Mouse (Mus musculus) kidney, postnatal 25 days (tissue): ENCODE measurements around the gene Tchp.

Experiments used
- DNase-seq, 2 experiments: peaks; one replicate each; pipeline ENCODE4 v3.0.0; 2021; ENCODE audit warnings: mixed read lengths in 2 of 2

Gene Tchp

DNA sequence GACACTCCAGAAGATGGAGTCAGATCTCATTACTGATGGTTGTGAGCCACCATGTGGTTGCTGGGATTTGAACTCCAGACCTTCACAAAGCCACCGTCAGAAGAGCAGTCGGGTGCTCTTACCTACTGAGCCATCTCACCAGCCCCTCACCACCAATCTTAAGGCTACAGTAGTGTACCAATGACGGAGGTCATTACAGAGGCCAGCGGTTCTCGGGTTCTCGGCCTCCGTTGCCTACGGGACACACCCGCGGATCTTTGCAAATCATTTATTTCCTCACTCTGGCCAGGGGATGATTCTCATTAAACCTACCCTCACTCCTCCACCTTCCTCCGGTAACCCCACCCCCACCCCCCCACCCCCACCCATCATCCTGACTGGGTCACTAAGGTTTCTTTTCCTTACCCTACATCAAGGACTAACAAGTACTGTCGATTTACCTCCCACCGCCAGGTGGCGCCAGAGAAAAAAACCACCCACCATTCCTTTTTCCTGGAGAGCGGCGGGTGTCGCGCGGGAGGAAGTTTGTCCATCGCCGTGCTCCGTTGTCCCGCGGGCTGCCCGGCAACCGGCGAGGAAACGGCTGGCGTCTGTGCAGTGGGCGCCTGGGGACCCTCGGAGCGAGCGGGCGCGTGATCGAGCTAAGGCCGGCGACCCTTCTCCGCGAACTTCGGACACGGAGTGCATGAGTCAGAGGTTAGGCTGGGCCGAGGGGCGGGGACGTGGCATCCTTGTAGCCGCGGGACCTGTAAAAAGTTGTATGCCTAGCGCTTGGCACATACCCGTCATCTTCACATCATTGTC, at the start of gene Tchp:
TSS of gene Tchp (plus strand) at position 496 of the 804 bp plus-strand sequence.
- peak; percentile 96 for DNase-seq

- DNase-seq, result peak; percentile 61 to 83
These were observed 49.3 kb upstream of the Tchp start, which contains the start of gene Trpv4 for GRCm38 (mm10) chr5:114658255-114658654. Gene Trpv4, minus strand, starts transcription at chr5:114658421.

GRCm38 (mm10) chr5:114661029-114661428, 46.5 kb upstream of the Tchp start:
- no peak for DNase-seq

GRCm38 (mm10) chr5:114664139-114664538, 43.4 kb upstream of the Tchp start:
- no peak for DNase-seq

GRCm38 (mm10) chr5:114664750-114665149, 42.8 kb upstream of the Tchp start:
- peak; percentile 51 to 79 for DNase-seq

DNA sequence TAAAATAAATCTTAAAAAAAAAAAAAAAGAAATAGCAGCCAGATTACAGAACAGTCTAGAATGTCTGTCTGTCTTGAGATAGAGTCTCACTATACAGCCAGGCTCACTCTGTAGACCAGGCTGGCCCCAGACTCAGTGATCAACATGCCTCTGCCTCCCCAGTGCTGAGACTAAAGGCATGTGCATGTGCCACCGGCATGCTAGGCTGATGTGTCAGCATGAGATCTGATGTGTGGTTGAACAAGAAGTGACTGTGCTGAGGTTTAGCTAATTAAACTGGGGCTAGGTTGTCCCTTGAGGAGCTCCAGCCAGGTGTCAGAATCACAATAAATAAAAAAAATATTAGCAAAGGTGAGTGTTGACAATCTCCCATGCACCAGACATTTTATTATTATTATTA, 40.9 kb upstream of the Tchp start:
- DNase-seq, result no peak

- DNase-seq, result peak; percentile 97 to 98
These were observed 40.2 kb upstream of the Tchp start for GRCm38 (mm10) chr5:114667228-114667856.

GRCm38 (mm10) chr5:114669014-114669413, 38.5 kb upstream of the Tchp start:
- DNase-seq, result no peak

DNA sequence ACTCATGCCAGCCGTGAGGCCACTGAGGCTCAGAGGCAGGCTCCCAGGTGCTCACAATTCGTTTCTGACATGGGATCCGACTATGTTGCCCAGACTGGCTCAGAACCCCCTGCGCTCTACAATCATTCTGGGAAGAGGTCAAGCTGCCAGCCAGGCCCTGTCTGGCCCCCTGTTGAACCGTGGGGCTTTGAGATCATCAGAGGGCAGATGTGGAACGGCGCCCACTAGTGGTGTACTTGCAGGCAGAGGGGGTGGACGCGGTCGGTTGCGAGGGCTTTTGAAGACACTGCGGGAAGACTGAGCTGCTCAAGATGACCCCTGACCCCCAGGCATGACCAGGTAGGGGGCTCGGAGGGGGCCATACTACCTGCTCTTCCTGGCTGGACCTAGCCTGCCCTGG, 34.4 kb upstream of the Tchp start:
- DNase-seq, result no peak

- no peak for DNase-seq
These were observed 33.0 kb upstream of the Tchp start for GRCm38 (mm10) chr5:114674594-114674993.

DNA sequence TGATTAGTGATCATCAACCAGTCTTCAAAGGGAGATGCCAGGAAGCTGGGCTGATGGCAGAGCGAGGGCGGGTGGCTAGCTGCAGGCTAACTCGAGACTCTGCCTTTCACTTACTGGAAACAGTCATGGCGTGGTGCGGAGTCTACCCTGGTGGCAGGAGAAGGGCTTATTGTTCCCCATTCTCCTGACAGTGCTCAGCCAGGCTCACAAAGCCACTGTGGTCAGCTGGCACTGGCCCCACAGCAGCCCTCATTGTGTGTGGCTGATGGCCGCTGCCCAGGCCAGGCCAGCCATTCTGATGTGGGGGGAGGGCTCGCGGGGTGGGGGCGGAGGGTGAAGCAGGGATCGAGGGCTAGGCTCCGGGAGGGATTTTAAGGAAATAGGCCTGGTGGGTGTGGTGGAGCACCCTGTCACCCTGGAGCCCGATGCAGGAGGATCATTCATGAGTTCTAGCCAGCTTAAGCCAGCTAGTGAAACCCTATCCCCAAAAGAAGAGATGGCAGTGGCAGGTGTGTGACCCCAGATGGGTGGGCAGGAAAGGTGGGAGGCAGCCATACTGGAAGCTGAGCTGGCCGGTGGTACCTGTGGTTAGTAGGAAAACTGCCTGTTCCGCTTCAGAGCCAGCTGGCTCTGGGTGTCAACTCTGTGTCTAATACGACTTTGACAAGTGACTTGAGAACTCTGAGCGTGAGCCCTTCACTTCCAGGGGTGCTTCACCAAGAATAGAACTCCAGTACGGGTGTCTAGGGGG, 27.5 kb upstream of the Tchp start:
- no peak for DNase-seq

DNA sequence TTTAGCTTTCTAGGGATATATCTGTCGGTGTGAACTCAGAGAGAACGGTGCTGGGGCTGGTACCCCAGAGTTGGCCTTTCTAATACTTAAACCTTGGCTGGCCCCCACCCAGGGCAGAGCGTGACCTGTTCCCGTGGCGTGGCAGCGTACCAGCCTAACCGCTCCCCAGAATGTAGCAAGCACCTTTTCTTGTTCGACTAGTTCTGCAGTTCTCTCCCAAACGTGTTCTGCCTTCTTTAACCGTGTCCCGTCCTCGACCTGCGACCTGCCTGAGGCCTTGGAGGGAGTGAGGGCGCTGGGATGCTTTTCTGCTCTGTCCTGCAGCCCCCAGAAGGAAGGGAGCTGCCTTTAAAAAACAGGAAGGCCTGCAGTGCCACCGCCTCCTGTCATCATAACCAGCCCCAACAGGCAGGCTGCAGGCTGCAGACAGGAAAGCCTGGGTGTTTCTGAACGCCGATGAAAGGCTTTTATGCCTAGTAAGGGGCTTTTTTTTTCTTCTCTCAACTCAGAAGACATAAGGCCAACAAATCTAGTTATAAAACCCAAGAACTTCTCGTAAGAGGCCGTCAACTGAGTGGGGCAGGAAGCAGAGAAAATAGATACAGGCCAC, 26.8 kb upstream of the Tchp start:
- DNase-seq, result no peak

DNA sequence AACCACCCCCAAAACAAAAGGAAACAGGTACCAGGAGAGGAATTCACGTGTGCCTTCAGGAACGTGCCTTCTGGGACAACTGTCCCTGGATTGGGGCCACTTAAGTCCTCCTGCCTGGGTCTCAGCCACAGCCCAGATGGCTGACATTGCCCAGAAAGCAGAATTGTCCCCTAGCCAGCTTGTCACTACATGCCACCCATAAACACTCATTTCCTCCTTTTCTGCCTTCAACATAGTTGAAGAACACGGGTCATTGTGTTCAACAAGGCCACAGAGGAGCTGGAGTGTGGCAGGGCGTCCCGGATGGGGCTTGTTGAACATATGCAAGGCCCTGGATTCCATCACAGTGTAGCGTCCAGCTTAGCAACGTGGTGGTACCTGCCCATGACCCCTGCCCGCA, 25.8 kb upstream of the Tchp start:
- DNase-seq, result no peak

- no peak for DNase-seq
These were observed 21.6 kb upstream of the Tchp start for GRCm38 (mm10) chr5:114685986-114686385.

- DNase-seq, result no peak
These were observed 20.8 kb upstream of the Tchp start for GRCm38 (mm10) chr5:114686726-114687210.

GRCm38 (mm10) chr5:114687901-114688300, 19.7 kb upstream of the Tchp start:
- no peak for DNase-seq

GRCm38 (mm10) chr5:114688703-114689102, 18.9 kb upstream of the Tchp start:
- no peak for DNase-seq

- DNase-seq, result peak; percentile 68 to 89
These were observed 17.7 kb upstream of the Tchp start for GRCm38 (mm10) chr5:114689700-114690366.

DNA sequence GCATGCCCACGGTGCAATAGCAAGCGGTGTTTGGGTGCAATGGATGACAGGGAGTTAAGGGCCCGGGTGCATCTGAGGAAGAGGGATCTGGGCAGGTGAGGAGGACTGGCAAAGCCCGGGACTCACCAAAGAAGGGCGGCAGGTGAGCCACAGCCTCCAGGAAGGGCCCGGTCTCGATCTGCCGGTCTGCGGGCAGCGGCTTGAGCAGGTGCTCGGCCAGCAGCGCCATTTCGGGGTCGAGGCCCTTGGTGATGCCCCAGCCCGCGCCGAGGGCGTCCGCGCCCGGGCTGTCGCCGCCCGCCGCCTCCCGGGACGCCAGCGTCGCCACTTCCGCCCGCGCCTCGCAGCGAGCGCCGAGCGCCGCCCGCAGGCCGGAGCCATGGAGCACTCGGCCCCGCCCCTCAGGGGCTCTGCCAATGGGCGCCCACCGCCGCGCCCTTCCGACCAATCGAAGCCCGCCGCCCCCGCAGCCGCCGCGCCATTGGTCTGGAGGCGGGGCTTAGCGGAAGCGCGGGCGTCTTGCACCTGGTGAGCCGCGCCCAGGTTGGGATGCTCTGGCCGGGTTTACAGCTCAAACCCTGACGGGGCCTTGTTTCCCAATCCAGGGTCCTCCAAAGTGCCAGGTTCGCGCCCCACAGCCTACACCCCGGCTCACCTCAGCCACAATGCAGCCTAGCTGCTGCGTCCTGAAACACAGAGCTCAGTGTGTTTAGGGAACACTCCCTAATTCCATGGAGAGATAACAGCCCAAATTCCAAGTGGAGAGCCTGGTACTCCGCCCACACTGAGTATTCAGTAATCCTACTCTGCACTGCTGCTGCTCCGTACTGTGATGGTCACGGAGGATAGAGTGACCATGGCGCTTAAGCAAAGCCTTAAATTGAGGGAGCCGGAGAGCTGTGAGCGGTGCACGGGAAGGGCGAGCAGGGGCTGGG, 16.7 kb upstream of the Tchp start, which contains the start of gene Gltp:
TSS of gene Gltp (minus strand) at position 352 of the 935 bp plus-strand sequence.
- DNase-seq, result peak; percentile 93 to 97

DNA sequence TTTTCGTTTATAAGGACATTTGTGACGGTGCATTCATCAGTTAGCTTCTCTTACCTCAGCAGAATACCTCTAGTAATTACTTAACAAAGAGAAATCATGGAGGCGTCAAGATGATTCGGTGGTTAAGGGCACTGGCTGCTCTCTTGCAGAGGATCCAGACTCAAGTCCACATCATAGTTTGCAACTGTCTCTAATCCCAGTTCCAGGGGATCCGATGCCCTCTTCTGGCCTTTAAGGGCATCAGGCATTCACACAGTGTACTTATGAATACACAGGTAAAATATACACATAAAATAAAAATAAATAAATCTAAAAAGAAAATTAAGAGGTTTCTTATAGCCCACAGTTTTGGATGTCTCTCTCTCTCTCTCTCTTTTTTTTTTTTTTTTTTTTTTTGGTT, 11.8 kb upstream of the Tchp start:
- DNase-seq, result no peak

DNA sequence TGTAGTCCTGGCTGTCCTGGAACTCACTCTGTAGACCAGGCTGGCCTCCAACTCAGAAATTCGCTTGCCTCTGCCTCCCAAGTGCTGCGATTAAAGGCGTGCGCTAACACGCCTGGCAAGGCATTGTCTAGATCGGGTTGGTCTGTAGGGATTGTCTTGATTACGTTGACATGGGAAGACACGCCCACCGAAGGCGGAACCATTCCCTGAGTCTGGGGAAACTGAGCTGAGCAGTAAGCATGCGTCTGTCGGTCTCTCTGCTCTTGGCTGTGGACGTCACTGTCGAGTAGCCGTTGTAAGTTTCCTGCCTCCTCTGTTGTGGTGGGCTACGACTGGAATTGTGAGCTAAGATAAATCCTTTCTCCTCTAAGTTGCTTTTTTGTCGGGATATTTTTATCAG, 10.6 kb upstream of the Tchp start:
- no peak for DNase-seq
